Mouse (Mus musculus) heart, embryonic 13.5 days (tissue): ENCODE data around the gene Fmod. TPM values are rescaled to one million over a fixed set of nuclear protein-coding genes. Genes with fewer than 3 reads are reported as not detected.
A peak's percentile ranks its signal among the peaks of the same experiment; 100 is the strongest.

Source experiments
- ATAC-seq: fragments of 200-750 bp; cut with Nextera tagmentation; 2 replicates; pipeline ENCODE4 v1.8.0; 2017; ENCODE audit warnings: moderate TSS enrichment; ENCODE audit not compliant: insufficient number of reproducible peaks, low FRiP score, low TSS enrichment; ENCODE audit errors: extremely low read depth
- H3K27ac ChIP-seq: fragments of 300-500 bp; sonication (generic); replicated peaks from 2 replicates; pipeline ENCODE4 v1.5.1; 2015; ENCODE audit warnings: moderate library complexity, mild to moderate bottlenecking, inconsistent platforms
- H3K27me3 ChIP-seq: fragments of 300-500 bp; sonication (generic); replicated peaks from 2 replicates; pipeline ENCODE4 v1.6.1; 2015; ENCODE audit warnings: mild to moderate bottlenecking, inconsistent platforms
- H3K36me3 ChIP-seq: fragments of 300-500 bp; sonication (generic); 2 replicates; pipeline ENCODE4 v1.6.1; 2015; ENCODE audit warnings: mild to moderate bottlenecking, inconsistent platforms
- H3K4me1 ChIP-seq: fragments of 300-500 bp; sonication (generic); 2 replicates; pipeline ENCODE4 v1.6.1; 2015; ENCODE audit warnings: inconsistent platforms
- H3K4me2 ChIP-seq: fragments of 300-500 bp; sonication (generic); 2 replicates; pipeline ENCODE4 v1.6.1; 2015; ENCODE audit warnings: inconsistent platforms, mild to moderate bottlenecking, moderate library complexity
- H3K4me3 ChIP-seq: fragments of 300-500 bp; sonication (generic); 2 replicates; pipeline ENCODE4 v1.5.1; 2015; ENCODE audit warnings: moderate library complexity, mild to moderate bottlenecking, inconsistent platforms
- H3K9ac ChIP-seq: fragments of 300-500 bp; sonication (generic); 2 replicates; pipeline ENCODE4 v1.6.1; 2015; ENCODE audit warnings: inconsistent platforms, mild to moderate bottlenecking, moderate library complexity
- H3K9me3 ChIP-seq: fragments of 300-500 bp; sonication (generic); 2 replicates; pipeline ENCODE4 v1.6.1; 2016; ENCODE audit warnings: inconsistent platforms
- WGBS: fragments of 180-500 bp; shearing (Covaris S2); methylation state at CpG from one replicate; pipeline ENCODE4 v1.1.7; 2015; ENCODE audit warnings: mixed read lengths; 5-methylcytosine and 5-hydroxymethylcytosine counted together
- polyA plus RNA-seq: library from polyadenylated mRNA; unstranded; fragments of >200 nt; fragmentation: Nextera tagmentation; extraction: Ambion mirVana; gene quantifications from 2 replicates; pipeline ENCODE4 v1.2.1, GENCODE M21; 2015

The Fmod gene
- polyA plus RNA-seq, 1 experiment from 2014 or later, result 26.3 TPM

DNA sequence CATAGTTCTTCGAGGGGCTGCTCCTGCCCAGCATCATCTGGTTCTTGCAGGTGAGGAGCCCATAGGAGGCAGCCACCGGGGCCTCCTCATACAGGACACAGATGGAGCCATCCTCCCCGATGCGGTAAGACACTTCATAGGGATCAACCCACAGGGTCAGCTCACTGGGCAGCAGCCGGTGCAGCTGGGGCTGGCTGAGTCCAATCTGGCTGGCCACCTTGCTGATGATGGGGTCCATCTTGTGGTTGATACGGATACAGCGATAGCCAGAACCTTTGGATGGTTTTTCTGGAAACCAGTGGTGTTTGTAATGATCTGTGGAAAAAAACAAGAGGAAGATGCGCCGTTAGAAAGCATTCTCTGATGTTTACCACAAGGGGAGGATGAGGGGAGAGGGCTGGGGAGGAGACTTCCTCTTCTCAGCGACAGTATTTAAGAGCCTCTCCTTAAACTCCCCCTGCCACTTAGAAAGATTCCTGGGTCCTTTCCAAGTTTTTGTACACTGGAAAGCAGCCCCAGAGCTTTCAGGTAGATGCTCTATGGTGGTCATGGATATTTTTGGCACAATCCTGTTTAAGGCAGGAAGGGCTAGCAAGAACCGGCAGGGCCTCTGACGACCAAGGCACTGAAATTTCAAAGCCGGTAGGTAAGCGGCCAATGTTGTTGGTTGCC lies 40.5 kb downstream of the Fmod start:
- peak overlapping the region; percentile 82 for H3K4me2 ChIP-seq
- H3K9me3 ChIP-seq, result no peaks in the 10 kb centered on the region
- H3K4me3 ChIP-seq, result peak overlapping the region; percentile 80
- peaks cover 33% of the 10 kb centered on the region for H3K36me3 ChIP-seq
- peak overlapping the region; percentile 86 for H3K27ac ChIP-seq
- H3K9ac ChIP-seq, result peak overlapping the region; percentile 97
- no peak for ATAC-seq
- WGBS, result 32% methylated on average over 14 of the region's 14 CpGs
- H3K27me3 ChIP-seq, result no peaks in the 10 kb centered on the region
- peaks cover 89% of the 10 kb centered on the region for H3K4me1 ChIP-seq

DNA sequence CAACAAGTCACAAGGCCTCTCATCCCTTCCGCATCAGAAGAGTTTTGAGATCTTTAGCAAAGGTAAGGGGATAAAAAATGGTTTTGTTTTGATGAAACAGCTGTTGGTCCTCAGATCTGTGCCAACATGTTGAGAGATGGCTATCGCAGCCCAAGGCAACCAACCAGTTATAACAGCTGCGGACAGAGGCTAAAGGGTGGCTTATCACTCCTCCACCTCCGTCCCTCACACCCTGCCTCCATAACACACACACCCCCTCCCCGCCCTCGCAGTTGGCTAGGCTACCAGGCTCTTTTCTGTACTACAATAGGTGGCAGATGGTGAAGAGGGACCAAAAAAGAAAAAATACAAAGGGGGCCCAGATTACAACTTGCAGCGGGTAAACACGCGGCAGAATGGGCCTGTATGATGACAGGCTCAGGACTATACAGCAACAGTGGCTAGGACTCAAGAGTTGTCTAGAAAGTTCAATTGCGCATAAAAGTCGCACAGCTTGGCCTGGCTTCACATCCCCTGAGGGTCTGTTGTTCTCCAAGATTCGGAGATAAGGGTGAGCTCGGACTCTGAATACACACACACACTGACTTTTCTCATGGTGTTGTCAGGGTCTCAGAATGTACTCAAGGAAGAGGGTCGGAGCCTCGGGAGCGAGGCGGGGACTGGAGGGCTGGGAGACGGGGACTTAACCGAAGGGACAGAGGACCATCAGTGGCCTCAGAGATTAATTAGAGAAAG lies 41.2 kb downstream of the Fmod start:
- peaks cover 89% of the 10 kb centered on the region for H3K4me1 ChIP-seq

DNA sequence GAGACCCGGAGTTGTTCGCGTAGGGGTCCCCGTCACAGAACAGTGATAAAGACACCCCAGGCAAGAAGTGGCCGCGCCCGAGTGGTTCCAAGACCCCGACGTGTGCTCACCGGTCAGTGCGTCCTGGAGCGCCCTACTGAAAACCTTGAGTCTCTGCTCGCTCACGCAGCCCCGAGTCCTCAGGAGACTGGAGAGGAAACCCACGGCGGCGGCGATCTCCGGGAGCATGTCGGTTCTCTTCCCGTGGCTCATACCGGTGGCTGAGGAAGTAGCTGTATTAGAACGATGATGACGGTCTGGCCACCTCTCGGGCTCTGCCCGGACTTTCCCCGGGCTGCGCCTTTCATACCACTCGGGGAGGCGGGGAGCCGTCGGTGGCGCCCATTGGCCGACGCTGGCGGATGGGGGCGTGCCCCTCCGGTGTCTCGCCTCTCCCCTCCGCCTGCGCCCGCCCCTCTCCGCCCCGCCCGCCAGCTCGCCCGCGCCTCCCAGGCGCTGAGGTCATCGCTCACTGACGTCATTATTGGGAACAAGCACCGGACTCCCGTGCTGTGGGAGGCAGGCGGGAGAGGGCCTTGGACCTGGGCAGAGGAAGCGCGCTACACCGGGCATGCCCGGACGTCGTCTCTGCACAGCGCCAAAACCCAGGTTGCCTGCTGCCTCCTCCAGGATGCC lies 41.9 kb downstream of the Fmod start, which contains the start of gene Btg2:
Gene Btg2 (minus strand): TSS at position 319 of the 675 bp plus-strand sequence.
- peak within 1 kb of the TSS; percentile 82 for H3K4me2 ChIP-seq
- H3K4me3 ChIP-seq, result peak within 1 kb of the TSS; percentile 80
- H3K4me1 ChIP-seq, result peaks cover 89% of the 10 kb centered on the region
- under 1% methylated on average over 57 of the region's 62 CpGs for WGBS
- no peaks in the 10 kb centered on the region for H3K9me3 ChIP-seq
- H3K27ac ChIP-seq, result peak within 1 kb of the TSS; percentile 92
- ATAC-seq, result peak; percentile 95
- no peaks in the 10 kb centered on the region for H3K27me3 ChIP-seq
- H3K36me3 ChIP-seq, result peaks cover 33% of the 10 kb centered on the region
- peak within 1 kb of the TSS; percentile 97 for H3K9ac ChIP-seq

More for the DNA sequence above, 41.2 kb downstream of the Fmod start:
- Histone ChIP-seq H3K9me3 (no peaks in the 10 kb centered on the region), H3K4me3 (peak overlapping the region; percentile 80), H3K4me2 (peak overlapping the region; percentile 82), H3K9ac (peak overlapping the region; percentile 97), H3K27ac (peak overlapping the region; percentile 86), H3K36me3 (peaks cover 33% of the 10 kb centered on the region), H3K27me3 (no peaks in the 10 kb centered on the region)
- WGBS, result 5% methylated on average over 19 of the region's 19 CpGs
- ATAC-seq, result no peak

DNA sequence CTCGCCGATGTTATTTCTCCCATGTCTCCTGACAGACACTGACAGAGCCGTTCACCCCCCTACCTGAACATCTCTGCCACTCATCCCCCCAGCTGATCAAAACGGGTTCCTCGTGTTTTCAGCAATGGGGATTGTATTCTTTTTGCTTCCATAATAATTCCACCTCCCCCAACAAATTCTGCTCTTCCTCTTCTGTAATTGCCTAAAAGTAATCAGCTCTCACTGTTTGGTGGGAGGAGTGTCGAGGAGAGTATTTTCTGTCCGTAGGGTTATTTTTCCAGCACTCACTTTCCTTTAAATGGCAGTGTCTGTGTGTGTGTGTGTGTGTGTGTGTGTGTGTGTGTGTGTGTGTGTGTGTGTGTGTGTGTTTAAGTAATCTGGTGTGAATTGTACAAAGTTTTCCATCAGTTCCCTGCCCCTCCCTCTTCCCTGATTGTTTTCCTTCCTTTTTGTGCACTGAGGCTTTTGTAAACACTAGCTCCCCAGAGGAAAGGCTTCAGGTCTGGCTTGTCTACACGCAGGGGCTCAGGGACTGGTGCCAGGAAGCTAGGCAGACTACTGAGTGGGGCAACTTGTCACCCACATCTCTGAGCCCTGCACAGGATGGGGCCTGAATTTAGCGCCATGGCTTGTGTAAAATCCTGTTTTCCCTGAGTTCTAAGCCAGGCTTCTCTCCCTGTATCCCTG lies 42.6 kb downstream of the Fmod start:
- Histone ChIP-seq H3K4me2 (peak overlapping the region; percentile 82), H3K4me1 (peaks cover 87% of the 10 kb centered on the region), H3K27me3 (no peaks in the 10 kb centered on the region), H3K36me3 (peaks cover 29% of the 10 kb centered on the region), H3K27ac (peak overlapping the region; percentile 92), H3K9me3 (no peaks in the 10 kb centered on the region), H3K9ac (peak overlapping the region; percentile 83), H3K4me3 (peak overlapping the region; percentile 80)
- WGBS, result 11% methylated on average over 9 of the region's 9 CpGs
- ATAC-seq, result no peak

DNA sequence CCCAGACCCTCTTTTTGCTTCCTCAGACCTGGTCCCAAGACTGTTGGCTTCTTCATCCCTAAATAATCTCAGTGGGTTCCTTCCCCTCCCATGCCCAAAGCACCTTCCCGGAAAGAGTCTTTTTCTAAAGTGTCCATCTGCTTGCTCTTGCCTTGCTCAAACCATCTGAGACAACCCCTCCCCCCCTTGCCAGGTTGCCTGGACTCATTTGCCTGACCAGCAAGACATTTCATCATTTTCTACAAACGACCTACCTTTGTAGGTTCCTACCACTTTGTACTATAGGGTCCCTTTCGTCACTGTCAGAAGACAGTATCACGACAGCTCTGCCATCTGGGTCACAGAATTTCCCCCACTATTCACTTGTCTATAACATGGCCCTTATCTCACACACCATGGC lies 43.4 kb downstream of the Fmod start:
- no peak for ATAC-seq
- 64% methylated on average over 4 of the region's 4 CpGs for WGBS
- peaks cover 83% of the 10 kb centered on the region for H3K4me1 ChIP-seq

DNA sequence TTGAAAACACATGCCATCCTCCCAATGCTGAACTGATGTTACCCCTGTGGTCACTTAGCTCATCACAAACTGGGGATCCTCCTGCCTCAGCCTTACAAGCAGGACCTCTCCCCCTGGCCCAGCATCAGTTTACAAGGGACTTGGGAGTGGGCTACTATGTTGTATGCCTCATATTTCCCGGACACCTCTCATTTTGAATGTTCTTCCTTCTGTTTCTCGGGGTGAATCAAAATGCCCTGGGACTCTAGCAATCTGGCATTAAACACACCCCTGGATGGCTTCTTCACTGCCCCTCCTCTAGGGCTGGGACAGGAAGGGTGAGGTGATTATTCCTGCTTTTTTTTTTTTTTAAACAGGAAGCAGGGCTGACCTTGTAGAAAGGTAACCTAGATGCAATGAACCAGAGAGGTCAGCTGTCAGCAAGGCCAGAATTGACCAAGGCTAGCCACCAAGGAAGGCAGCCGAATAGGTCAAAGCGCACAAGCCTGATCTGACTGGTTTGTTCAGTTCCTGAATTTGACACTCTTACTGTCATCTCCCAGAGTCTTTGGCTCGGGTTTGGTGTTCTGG lies 43.9 kb downstream of the Fmod start:
- WGBS, result 84% methylated on average over 5 of the region's 5 CpGs
- no peak overlapping the region for H3K4me3 ChIP-seq
- H3K27me3 ChIP-seq, result no peaks in the 10 kb centered on the region
- peak overlapping the region; percentile 83; the same call in 1 of the 2 replicates for H3K9ac ChIP-seq
- peaks cover 17% of the 10 kb centered on the region for H3K36me3 ChIP-seq
- H3K4me1 ChIP-seq, result peaks cover 83% of the 10 kb centered on the region
- H3K27ac ChIP-seq, result peak overlapping the region; percentile 92; the same call in 1 of the 2 replicates
- no peaks in the 10 kb centered on the region for H3K9me3 ChIP-seq
- no peak overlapping the region for H3K4me2 ChIP-seq
- ATAC-seq, result no peak

More for the DNA sequence above, 43.4 kb downstream of the Fmod start:
- peaks cover 22% of the 10 kb centered on the region for H3K36me3 ChIP-seq
- peak overlapping the region; percentile 83 for H3K9ac ChIP-seq
- H3K4me3 ChIP-seq, result no peak overlapping the region
- peak overlapping the region; percentile 92 for H3K27ac ChIP-seq
- H3K4me2 ChIP-seq, result peak overlapping the region; percentile 82; the same call in 1 of the 2 replicates
- no peaks in the 10 kb centered on the region for H3K9me3 ChIP-seq
- no peaks in the 10 kb centered on the region for H3K27me3 ChIP-seq

DNA sequence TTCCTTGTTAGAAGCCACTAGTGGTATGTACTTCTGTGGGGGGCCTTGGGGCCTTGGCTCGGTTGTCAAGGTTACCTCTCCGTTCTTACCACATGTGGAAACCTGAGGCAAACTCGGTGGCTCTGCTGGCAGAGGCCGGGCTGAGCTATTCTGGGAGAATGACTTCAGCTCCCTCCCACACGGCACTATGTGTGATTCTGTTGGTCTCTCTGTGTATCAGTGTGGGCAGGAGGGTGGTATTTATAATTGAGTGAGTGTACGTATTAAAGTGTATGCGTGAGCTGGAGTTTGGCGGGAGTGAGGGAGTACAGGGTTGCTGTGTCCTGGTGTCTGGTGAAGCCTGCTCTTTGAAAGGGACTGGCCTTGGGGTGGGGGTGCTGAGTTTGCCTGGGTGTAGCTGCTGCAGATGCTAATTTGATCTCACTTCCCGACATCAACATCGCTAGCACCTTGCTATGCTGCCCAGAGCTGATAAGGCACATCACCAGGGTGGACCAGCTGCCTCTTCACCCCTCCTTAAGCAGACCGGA lies 46.0 kb downstream of the Fmod start:
- Histone ChIP-seq H3K9ac (peak overlapping the region; percentile 68), H3K9me3 (no peaks in the 10 kb centered on the region), H3K27me3 (no peaks in the 10 kb centered on the region), H3K4me2 (peak overlapping the region; percentile 44), H3K4me3 (no peak overlapping the region), H3K4me1 (peaks cover 81% of the 10 kb centered on the region), H3K27ac (peak overlapping the region; percentile 93), H3K36me3 (no peaks in the 10 kb centered on the region)
- WGBS, result 9% methylated on average over 11 of the region's 11 CpGs
- ATAC-seq, result no peak

DNA sequence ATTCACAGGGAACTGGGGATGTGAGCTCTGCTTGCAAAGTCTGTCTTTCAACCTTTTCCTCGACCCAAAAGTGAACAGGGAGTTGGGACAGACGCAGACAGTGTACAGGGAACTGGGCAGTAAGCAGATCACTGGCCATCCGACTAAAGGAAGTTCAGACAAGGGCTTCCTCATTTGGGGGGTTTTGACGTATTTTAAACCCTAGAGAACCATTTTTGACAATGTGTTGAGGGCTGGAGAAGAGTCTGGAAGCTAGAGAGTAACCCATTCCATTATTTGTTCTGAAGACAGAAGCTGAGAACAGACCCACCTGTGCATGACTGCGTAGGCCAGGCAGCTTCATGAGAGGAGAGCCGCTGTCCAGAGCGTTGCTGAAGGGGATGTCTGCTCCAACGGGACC lies 46.6 kb downstream of the Fmod start:
- Histone ChIP-seq H3K4me1 (peaks cover 78% of the 10 kb centered on the region), H3K27me3 (no peaks in the 10 kb centered on the region), H3K9ac (peak overlapping the region; percentile 68), H3K4me3 (no peak overlapping the region), H3K36me3 (no peaks in the 10 kb centered on the region), H3K27ac (peak overlapping the region; percentile 93), H3K4me2 (peak overlapping the region; percentile 44; the same call in 1 of the 2 replicates), H3K9me3 (no peaks in the 10 kb centered on the region)
- 75% methylated on average over 8 of the region's 8 CpGs for WGBS
- no peak for ATAC-seq

DNA sequence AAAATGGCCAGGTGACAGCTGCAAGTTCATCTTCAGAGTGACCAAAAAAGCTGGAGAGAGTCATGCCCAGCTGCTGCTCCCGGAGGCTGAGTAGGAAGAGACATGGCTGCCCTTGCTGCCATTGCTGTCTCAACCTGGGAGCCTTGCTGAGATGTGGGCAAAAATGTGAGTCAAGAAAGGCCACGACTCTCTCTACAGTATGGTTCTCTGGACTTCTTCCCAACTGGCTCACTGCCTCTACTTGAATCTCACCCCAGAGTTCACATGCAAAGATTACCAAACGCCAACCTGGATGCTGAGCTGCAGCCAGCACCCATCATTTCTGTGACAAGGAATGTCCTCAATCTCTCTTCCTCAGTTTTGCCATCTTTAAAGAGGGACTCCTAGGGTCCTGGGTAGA lies 47.1 kb downstream of the Fmod start:
- no peak overlapping the region for H3K9ac ChIP-seq
- peak overlapping the region; percentile 93 for H3K27ac ChIP-seq
- H3K27me3 ChIP-seq, result no peaks in the 10 kb centered on the region
- WGBS, result 81% methylated on average over 3 of the region's 3 CpGs
- peaks cover 78% of the 10 kb centered on the region for H3K4me1 ChIP-seq
- ATAC-seq, result no peak
- no peak overlapping the region for H3K4me2 ChIP-seq
- H3K4me3 ChIP-seq, result no peak overlapping the region
- no peaks in the 10 kb centered on the region for H3K9me3 ChIP-seq
- no peaks in the 10 kb centered on the region for H3K36me3 ChIP-seq

DNA sequence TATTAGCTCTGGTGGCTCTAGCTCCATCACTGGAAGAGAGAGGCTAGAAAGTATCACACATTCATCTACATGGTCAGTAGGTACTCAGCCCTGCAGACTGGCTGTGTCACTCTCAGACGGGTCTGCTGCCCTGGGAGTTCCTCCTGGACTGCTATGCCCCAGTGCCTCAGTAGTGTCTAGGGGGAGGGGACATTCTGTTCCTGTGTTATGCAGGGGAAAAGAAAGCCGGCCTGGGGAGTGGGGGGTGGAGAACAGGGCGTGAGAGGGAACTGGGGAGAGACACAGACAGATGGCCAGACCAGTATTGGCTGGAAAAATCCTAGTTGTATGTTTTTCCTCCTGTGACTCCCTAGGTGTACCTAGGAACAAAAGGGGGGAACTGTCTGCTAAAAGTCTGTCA lies 49.0 kb downstream of the Fmod start:
- ATAC-seq, result no peak
- Histone ChIP-seq H3K9ac (peak overlapping the region; percentile 73), H3K4me2 (no peak overlapping the region), H3K9me3 (no peaks in the 10 kb centered on the region), H3K36me3 (no peaks in the 10 kb centered on the region), H3K4me1 (peaks cover 60% of the 10 kb centered on the region), H3K4me3 (no peak overlapping the region), H3K27ac (peak overlapping the region; percentile 76), H3K27me3 (no peaks in the 10 kb centered on the region)
- WGBS, result 37% methylated on average over 3 of the region's 3 CpGs
